Mouse (Mus musculus): Measurements from ENCODE around the gene Tcp10a. TPM values are rescaled to one million over a fixed set of nuclear protein-coding genes. Genes with fewer than 3 reads are reported as not detected.
"Not testable (repeated sequence)": the region's sequence is repeated elsewhere in the genome, so short reads cannot be mapped to it uniquely, and the experiment has no call there.

Tcp10a gene
- polyA plus RNA-seq (2017; shearing (Covaris generic)), result not detected

DNA sequence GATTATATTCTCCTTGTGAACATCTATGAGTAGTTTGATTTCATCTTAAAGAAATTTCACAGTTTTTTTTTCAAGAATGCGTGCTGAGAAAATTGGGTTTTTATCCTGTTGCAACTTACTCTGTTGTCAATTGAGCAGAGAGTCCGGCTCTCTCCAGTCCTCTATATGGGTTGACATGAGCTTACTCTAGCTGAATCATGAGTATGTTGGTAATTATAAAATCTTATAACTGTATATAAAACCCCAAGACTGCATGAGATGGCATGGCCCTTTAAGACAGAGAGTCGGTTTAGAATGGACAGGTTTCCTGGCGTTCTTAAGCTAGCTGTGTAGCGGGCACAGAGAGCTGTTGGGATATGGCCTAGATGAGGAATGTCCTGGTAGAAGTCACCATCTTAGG lies at the start of gene Tcp10a:
Gene Tcp10a (plus strand): TSS at position 301 of the 400 bp plus-strand sequence.
- ATAC-seq, result not testable (repeated sequence)

DNA sequence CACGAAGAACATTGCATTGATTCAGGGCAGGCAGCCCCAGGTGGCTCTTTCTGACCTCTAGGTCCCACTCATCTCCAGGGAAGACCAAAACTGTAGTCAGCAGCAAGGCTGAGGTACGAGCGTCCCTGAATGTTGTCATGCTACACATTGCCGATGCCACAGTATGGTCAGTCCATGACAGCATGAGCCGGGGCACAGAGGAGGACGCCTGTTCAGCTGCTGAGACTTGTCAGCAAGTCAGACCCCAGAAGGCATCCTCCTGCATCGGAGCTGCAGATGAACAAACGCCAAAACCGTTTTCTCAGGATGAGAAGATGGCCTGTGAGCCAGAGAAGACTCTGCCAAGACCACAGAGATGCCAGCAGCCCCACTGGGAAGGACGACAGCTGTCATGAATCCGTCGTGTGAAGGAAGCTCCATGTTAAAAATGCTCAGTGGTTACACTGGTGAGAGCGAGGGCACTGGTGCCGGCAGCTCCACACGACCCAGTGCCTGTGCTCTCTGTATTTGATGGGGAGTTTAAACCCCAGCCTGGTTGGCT lies 45.7 kb upstream of the Tcp10a start:
- ATAC-seq, result no peak

DNA sequence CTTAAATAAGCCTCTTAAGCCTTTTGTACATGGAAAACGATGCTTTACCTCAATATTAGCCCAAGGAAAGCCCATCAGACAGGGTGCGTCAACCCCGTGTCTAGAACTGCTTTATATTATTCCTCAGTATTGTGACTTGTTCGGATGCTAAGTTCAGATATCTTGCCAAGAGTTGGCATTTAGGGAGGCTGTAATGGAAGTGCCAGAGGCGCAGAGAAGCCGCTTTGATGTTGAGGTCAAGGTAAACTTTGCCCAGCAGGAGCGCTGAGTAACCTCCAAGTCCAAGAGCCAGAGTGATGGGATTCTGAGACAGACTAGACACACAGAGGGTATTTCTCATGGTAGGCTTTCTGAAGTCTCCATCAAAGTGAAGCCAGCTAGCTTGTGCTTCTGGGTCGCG lies 45.2 kb upstream of the Tcp10a start:
- ATAC-seq, result no peak

DNA sequence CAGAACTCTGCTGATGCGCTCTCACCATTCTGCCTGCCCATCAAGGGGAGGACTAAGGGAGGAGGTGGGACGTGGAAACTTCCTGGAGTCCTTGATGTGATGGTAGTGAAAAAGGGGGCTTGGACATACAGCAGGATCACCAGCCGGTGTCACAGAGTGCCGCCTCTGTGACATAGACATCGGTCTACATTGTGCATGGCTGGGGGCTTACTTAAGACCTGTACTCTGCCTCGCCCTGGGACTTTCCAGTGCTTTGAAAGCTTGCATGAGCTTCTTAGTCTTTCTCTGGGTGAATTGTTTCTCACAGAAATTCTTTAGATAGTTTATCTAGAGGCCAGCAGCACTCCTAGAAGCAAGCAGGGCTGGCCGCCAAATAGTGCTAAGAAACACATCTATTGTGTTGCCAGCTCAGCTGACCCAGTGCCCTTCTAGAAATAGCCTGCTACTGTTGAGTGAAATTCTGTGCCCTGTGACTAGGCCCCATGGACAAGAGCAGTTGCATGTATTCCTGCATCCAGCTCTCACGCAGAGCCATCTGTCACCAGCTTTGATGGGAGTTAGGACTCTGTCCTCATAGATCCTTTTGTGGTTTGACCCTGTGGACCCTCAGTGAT lies 40.0 kb upstream of the Tcp10a start:
- no peak for ATAC-seq

DNA sequence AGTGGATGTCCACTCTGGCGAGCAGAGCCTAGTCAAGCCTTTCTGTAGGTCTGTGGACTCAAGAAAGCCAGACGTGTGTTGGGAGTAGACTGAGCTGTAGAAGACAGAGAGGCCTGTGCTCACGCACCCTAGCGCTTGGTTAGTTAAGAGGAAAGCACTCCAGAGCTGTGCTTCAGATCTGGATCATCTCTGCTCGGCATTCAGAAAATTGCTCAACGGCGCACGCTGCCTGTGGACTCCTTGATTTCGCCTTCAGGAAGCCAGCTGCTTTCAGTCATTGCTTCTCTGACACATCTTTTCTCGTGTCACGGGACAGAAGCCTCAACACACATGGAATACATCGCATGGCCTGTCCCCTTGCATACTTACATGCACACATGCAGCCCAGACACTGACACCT lies 39.2 kb upstream of the Tcp10a start:
- no peak for ATAC-seq

DNA sequence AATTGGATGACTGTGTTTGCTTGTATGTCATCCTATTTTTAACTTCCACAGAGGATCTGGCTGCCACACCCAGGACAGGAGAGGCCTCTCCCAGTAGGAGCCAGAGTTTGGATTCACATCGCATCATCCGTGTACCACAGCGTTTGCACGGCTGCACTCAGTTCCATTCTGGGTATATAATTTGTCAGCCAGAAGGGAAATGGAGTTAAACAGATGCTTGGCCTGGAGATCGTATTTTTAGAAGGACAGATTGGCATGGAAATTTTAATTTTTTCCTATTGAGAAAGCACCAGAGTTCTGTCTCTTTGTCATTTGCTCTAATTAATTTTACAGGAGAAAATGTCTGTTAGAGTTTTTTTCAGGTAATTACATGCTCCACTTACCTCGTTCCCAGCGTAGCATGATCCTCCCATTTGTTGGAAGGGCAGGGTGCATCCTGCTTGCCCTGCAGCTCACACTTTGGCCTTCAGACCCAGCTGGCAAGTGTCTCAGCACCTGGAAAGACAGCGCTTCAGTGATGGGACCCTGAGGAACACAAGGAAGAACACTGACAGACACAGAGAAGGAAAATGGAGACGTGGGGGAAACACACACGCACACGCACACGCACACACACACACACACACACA lies 37.9 kb upstream of the Tcp10a start:
- no peak for ATAC-seq

DNA sequence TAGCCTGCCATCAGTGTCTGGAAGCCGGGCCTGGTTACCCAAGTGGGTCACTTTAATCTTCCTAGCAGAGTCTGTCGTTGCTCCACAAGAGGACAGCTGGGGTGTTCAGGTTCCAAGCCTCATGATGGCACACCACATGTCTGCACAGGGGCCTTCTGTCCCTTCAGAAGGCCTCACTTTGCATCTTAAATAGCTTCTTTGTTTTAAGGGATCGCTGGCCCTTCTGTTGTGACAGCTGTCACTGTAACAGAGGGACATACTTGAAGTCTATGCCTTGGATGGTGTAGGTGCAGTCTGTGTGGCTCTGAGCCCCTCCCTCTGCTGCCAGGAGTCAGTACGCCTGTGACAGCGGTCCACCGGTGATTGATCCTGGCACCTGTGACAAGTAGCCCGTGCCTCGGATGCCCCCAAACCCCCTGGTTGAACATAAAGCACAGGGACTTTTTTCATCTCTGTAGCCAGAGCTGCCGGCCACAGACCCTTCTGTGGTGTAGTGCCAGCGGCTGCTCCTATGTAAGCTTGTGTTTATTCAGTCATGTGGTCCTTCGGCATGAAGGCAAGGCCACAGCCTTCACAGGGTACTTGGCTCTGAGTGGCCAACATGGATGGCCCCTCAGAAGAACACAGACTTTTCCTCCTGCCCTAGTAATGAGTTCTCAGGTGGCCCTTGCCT lies 32.3 kb upstream of the Tcp10a start:
- no peak for ATAC-seq

DNA sequence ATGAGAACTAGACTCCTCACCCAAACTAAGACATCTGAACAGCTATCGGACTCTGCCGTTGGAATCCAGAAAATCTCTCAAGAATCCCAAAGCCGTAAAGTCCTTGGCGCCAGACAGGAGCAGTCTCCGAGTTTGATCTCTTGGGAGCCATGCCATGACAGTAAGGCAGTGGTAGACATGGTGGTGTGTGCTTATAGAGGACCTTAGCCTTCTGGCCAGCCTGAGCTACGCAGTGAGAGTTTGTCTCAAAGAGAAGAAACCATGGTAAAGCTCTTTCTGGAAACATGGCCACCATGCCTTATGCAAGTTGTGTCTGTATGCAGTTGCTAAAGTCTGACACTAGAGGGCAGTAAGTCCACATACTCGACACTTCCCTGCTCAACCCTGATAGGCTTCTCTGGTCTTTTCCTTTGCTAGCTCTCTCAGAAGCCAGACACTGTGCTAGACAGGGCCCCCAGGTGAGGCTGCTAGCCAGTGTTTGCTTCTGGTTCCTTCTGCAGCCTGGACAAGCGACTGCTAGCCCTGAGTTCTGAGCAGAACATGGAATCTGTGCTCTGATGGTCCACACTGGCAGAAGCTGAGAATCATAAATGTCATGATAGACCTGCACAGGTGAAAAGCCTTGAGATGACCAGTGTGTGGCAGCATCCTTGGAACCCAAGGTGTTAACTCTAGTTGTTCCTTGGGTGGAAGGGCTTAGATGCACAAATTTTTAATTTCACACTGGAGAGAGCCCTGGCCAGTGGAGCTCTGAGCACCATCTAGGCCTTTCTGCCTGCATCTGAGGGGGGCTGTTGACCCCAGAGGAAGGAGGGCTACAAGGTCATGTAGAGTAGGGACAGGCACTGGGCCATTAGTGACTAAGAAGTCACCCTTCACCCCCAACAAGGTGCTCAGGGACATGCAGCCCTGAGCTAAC lies 17.9 kb upstream of the Tcp10a start:
- not testable (repeated sequence) for ATAC-seq

DNA sequence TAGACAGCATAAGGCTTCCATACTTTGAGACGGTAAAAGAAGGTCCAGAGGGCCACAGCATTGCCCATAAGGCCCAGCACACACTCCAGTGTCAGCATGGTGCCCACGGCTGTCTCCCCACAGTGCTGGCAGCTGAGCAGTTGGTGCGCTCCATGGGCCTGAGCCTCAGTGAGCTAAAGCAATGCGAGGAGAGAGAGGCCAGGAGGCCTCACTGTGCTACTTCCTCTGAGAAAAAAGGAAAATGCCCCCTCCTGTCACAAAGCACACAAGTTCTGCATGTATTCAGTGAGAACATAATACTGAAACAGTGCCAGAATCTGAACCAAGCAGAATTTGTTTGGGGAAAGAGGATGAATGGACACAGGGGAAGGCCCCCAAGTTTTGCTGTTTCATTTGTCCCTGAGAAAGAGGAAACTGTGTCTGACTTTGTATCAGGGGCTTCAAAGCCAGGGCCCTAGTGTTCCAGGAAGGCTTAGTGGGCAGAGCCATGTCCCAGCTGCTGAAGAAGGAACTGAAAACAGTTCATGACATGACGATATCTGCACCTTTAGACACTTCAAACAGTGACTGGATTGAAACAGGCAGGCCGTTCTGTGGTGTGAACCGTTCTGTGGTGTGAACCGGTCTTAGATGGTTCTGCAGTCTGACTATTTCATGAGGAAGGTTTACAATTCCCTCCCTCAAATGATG lies 8.6 kb upstream of the Tcp10a start:
- ATAC-seq, result not testable (repeated sequence)

DNA sequence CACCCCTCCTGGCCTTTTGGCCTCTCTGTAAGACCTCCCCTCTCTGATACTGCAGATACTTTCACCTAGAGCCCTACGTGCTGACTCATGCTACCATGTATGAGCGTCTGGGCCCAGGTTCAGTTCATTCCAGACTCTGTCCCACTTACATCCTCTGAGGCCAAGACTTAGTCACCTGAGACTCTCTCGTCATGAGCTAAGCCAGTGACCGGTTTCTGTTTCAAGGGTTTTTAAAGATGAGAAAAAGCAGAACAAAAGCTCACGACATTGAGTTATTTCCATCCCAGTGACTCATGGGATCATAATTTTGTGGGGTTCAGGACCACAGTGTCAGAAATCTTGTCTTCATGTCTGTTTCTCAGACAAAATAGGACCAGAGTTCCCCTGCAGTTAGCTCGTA lies 4.7 kb upstream of the Tcp10a start:
- not testable (repeated sequence) for ATAC-seq

DNA sequence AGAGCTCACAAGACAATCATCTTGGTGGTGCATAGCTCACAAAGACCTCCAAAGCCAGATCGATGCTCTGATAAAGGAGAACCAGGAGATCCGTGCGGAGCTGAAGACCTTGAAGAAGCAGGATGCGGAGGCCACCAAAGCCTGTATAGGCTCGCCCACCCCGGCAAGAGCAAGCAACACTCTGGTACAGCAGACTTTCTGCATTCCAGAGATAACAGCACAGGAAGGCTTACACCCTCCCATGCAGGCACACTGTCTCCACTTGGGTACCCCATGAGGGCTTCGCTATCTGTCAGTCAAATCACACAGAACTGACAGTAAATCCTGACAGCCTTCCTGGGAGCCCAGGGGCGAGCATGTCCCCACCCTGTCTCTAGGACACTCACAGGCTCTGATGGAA lies 2.0 kb downstream of the Tcp10a start:
- ATAC-seq, result not testable (repeated sequence)

DNA sequence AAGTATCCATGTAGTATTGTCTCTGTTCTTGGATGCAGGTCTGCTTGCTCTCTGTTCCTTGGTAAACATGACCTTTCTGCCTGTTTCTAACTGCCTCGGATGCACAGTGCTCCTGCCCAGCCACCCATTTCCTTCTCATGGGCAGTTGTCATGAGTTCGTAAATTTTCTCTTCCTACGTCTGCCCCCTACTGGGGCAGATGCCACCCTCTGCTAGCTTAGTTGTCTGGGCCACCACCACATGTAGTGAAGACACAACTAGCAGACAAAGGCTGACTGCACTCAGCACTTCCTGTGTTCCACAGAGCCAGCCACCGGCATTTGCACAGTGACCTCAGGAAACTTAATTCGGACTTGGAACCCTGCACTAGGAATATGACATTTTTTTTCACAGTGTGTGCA lies 8.3 kb downstream of the Tcp10a start:
- ATAC-seq, result not testable (repeated sequence)

DNA sequence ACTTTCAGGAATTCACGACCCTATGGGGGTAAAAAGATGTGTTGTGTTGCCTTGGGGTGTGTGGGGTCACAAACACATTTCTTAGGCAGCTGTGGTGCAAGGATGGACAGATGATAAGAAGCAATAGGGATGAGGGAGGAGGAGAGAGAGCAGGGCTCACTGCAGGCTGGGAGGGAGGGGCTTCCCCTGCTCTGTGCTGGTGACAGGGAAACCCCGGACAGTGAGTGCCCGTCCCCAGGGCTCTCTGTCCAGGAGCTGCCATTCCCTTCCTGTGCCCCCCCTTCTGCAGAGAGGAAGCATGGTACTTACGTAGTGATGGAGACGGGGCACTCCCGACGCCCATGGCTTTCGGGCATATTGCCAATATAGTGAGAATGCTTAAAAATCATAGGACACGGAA lies 12.9 kb downstream of the Tcp10a start:
- not testable (repeated sequence) for ATAC-seq

DNA sequence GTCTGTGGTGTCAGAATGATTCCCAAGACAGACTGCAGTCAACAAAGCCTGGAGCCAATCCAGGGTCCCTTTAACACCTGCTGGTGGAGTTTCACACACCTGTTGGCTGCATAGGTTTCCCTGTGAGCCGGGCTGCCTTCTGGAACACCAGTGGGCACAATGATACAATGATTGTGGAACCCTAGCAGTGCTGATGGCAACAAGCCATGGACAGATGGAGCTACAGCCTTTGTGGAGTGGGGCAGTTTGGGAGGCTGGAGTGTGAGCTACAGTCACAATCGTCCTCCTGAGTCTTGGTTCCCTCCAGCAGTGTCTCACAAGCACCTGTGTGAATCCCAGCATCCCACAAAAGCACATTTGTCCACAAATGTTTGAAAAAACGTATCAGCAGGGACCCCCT lies 24.3 kb downstream of the Tcp10a start:
- ATAC-seq, result not testable (repeated sequence)

DNA sequence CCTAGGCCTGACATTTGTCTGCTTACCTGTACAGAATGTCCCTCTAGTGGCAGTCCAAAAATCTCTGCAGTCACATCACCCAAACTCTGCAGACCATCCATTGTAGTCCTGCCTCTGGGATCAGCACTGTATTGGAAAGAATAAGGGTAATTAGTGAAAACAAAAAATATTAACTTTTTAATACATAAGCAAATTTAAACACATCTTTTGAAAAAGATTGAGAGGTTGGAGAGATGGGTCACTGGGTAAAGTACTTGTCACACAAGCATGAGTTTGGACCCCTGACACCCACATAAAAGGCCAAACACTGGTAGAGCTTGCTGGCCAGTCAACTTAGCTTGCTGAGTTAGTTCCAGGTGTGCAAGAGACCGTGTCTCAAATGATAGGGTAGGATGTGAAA lies 28.1 kb downstream of the Tcp10a start, which contains the start of gene Ttll2:
Gene Ttll2 (minus strand): TSS at position 101 of the 400 bp plus-strand sequence.
- ATAC-seq, result not testable (repeated sequence)

DNA sequence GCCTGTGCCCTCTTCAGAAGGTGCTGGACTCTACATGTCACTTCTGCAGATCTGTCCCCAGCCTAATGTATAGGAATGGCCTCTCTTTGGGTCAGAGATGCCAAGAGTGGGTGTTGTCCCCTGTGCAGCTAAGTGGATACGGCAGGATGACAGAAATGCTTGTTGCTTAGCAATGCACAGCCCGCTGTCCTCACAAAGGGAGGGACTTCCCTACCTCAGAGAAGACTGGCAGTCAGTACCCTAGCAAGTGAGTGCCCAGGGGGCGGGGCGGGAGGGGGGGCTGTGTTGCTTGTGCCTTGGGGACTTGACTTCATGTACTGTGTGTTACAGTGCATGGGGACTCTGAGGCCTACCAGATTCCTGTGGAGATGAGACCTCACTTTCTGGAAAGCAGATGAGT lies 35.4 kb downstream of the Tcp10a start:
- not testable (repeated sequence) for ATAC-seq

DNA sequence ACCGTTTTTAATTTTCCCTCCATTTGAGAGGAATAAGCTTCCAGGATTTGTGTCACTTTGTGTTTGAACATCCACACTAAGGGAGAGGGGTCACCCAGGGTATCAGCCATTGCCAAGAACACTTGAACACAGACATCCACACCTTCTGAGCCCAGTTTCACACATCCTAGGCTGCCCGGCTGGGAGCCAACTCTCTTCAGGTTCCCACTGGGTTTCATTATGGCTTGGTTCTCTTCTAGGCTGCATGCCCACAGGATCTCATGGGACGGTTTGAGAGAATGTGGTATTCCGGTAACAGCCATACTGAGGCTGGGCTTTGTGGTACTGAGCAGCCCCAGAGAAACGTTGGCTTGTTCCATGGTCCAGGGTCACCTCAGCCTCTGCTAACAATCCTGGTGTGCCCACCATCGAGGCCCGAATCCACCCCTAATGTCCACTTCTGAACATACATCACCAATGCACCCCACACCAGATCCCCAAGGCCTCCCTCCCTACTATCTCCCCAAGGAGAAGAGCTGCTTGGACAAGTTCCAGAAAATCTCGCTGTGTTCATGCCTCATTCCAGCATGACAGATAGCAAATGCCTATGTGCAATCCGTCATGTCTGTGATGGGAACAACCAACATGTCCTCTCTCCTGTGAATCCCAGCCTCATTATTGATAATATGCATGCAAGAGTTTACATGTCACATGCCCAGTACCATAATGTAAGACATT lies 36.5 kb downstream of the Tcp10a start:
- not testable (repeated sequence) for ATAC-seq

DNA sequence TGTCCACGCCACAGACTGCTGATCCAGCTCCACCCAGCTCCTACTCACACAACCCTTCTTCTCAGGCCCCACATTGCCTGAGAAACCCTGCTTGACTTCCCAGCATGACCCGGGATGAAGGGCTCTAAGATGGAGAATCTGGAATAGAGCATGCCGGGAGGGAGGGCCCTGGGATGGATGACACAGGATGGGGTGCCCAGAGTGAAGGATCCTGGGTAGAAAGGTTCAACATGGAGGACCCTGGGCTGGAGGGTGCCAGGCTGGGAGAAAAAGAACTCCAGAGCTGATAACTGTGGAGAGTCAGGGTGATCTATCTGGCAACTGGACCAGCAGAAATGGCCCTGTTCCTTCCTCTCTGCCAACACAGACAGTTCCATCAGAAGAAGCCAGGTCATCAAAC lies 41.2 kb downstream of the Tcp10a start:
- ATAC-seq, result not testable (repeated sequence)

DNA sequence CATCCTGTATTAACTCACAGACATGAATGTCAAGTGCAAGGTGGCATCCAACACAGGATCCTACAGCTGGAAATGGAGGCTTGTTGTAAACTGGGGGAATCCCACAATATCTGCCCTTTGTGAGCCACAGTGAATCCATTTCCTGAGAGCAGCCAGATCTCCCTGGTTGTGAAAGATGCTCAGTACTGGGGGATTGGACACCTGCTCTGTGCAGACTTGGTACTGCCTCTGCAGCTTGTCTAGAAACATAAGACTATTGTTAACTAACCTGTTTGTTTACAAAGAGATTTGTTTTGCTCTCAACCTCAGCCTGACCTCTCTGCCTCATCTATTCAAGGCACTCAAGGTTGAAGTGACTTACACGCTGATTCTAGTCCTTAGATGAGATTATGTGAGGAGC lies 41.8 kb downstream of the Tcp10a start:
- ATAC-seq, result not testable (repeated sequence)

DNA sequence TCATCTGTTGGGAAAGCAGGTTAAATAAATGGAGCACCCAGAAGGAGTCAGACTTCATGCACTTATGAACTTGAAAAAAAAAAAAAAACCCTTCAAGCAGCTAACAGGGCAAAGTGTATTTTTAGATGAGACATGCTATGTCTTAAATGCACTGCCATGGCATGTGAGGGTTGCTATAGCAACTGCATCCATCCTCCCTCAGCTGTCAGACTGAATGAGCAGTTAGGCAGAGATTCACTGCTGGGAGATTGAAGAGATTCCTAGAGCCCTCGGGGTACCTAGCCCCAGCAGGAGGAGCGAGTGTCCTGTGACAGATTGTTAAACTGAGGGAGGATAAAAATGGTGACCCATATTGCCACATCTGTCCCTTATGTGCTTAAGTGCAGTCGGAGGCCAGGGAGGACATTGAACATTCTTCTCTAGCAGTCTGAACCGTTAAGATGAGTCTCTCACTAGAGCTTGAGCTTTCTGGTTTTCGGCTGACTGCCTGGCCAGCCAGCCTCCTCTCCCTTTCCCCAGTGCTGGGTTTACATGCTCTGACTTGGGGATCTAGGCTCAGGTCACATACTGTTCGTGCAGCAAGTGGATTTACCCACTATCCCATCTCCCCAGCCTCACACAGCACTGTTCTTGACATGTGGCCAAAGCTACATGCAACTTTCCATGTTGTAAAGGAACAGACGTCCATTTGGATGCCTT lies 42.4 kb downstream of the Tcp10a start:
- ATAC-seq, result not testable (repeated sequence)

All from inflammation-experienced regulatory T-cells, adult 6 months (primary cell).